Mouse (Mus musculus) retina, postnatal 1 day (tissue): Measurements from ENCODE around the gene Tmem259.
A peak's percentile ranks its signal among the peaks of the same experiment; 100 is the strongest.

Experiments
- DNase-seq: peaks from one replicate; pipeline ENCODE4 v3.0.0-alpha.2; 2012

The Tmem259 gene

DNA sequence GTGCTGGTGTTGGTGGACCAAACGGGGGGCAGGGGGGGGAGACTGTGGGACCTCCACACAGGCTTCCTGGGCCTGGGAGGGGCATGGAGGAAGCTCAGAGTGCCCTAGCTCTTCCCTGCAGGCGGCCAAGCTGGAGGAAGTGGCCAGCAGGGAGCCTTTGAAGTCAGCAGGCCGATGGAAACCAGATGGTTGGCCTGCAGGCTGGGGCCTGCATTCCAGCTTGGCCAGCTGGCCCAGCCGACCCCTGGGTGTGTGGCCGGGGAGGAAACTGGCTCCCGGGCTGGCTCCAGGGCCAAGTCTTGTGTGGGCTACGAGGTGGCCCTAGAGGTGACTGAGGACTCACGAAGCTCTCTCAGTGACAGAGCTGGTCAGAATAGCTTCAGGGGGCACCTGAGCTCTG lies 51.4 kb downstream of the Tmem259 start:
- peak; percentile 67 for DNase-seq

DNA sequence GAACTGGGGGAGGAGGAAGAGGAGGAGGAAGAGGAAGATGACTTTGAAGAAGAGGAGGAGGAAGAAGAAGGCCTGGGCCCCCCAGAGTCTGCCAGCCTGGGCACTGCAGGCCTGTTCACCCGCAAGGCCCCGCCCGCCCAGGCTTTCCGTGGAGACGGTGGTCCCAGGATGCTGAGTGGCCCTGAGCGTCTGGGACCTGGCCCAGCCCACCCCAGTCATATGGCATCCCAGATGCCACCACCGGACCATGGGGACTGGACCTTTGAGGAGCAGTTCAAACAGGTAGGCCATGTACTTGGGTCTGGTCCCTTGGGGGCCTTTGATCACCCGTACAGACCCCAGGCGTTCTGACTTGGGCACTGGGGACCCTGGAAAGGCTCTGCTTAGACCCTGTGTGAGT lies 52.3 kb downstream of the Tmem259 start:
- DNase-seq: no peak

DNA sequence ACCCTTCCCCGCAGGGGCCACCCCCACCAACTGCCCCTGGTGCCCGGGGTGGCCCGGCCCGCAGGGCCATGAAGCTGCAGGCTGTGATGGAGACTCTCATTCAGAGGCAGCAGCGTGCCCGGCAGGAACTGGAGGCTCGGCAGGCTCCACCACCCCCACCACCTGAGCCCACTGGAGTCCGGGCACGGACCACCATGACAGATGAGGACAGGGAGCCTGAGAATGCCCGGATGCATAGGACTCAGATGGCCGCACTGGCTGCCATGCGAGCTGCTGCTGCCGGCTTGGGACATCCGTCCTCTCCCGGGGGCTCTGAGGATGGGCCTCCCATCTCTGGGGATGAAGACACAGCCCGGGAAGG lies 53.3 kb downstream of the Tmem259 start:
- no peak for DNase-seq

DNA sequence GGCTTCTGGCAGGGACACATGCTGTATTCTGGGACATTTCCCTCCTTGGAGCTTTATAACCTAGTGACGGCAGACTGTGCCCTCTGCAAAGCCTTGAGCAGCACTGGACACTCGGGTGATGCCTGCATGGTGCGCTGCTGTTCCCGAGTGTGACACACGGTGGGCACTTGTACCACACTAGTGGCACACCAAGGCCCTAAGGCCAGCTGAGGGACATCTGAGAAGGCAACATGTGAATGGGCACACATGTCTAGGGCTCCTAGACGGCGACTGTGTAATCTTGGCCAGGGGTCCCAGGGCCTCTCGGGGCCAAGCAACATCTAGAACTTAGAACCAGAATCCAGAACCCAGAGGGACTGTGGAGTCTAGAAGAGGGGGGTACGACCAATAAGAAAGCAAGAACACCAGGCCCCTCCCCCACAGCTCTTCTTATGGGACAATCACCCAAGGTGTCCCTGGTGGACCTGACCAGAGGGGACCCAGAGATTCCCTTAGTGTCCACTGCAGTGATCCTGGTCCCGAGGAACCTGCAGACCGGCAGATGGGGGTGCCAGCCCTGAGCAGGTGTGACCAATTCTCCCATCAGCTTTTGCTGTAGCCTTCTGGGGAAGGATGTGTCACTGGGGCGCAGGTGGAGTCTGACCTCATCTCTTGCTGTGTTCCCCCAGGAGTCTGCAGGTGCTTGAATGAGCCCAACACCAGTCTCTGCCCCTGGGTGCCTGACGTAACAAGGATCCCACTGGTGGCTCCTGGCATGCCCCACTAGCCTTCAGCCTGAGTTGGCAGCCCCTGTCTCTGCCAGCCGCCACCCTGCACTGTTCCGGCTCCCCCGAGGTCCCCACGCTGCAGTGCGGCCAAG lies 53.9 kb downstream of the Tmem259 start:
- DNase-seq: no peak

DNA sequence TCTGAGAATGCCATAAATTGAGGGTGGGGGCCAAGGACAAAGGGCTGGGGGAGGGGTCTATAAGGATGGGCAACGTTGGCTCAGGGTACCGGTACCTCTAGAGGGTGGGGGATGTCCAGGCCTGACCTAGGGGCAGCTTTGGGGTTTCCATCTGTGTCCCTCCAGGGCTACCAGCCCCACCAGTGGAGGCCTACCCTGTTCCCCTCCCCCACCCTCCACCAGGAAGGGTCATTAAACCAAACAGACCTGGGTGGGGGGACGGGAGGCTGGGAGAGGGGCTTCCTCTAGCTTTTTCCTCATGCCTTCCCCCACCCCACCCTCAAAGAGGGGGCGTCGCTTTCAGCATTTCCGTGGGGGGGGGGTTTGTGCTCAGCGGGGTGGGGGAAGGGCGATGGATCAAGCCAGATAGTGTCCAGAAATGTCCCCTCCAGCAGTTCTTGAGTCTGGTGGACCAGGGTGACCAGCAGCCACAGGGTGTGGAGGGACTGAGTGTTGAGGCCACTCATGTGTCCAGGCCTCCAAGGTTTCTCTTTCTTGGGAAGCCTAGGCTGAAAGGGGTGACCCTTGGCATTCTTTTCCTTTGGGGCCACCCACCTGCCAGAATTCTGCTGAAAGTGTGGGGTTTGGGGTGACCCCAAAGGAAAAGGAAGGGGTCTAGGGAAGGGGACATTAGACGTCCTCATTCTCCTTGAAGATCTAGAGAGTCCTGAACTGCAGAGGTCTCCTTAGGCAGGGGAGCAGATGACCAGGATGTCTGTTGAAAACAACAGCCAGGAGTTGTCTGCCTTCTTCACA lies 55.0 kb downstream of the Tmem259 start:
- no peak for DNase-seq

DNA sequence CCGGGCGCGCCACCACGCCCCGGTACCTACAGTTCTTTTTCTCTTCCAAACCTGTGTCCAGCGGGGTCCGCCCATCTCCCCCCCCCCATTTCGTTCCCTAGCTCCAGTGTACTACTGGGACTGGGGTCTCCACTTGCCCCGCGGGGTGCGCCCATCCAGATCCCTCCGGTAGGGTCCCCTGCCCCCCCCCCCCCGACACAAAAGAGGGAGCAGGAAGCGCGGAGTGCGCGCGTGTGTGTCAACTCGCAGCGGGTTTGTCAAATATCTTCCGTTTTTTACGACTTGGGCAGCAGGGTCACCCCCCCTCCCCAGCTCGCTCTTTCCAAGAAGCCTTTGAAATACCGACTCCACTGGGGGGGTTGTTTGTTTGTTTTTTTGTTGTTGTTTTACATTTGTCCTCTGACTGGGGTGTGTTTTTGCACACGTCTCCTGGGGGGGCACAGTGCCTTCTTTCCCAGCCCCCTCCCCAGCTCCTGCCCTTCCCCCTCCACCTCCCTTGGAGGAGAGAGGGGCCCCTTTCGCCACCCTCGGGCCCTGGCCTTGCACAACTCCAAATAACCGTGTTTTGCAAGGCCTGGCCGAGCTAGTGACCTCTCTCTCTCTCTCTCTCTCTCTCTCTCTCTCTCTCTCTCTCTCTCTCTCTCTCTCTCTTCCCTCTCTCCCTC lies 56.0 kb downstream of the Tmem259 start:
- peak; percentile 63 for DNase-seq

DNA sequence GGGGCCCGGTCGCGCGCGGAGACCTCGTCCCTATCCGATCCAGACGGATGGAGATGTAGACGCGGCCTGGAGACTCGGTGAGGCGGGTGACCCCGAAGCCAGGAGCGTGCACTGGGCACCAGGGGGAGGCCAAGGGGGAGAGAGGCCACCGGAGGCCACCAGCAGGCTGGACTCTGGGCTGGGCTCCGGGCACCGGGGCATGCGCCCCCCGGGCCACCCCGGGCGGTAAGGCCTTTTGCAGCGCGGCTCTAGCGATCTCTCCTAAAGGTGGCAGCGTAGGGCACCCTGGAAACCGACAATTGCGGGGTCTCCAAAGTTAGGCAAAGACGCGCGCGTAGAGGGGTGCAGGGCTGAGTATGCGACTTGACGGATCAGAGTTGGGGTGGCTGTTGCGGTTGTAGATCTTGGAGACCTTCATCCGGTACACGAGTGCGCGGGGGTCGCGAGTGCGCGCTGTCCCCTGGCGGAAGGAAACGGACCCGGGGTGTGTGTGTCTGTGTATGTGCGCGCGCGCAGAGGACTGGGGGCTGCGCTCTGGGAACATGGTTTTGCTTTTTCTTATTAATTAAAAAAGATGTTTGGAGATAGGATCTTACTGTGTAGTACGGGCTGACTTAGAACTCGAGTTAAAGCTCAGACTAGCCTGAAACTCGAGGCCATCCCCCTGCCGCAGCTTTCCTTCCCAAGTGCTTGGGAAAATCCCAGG lies 56.7 kb downstream of the Tmem259 start:
- peak; percentile 74 for DNase-seq

DNA sequence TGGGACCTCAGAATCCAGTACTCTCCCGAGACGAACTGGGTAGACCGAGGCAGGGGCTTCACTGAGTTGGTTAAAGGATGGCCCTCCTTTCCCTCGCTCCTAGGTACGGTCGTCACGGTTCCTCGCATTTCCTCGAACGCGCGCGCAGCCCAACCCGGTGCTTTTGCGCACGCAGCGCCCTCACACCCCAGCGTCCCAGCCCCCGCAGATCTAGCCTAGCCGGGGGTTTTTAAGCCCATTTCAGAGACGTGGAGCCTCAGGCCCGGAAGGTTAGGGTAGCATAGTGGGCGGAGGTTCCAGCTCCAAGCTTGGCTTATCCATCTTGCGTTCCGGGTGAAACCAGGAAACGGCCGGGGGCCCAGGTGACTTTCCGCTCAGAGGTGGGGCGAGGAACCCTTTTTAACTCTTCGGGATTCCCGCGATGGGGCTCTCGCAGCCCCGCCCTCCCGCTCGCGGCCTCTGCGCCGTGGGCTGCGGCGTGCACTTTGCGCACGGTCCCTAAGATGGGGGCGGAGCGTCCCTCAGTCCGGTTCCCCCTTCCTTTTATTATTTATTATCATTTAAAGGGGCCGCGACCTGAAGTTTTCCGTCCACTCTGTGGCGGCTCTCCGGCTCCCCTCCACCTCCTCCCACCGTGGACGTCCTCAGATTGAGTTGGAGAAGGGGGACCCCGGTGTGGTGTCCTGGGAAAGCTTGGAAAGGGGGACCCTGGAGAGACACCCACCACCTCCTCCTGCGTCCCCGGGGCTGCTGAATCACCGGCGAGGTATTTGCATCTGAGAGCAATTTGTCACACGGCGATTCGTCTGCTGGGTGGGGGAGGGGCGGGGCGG lies 57.4 kb downstream of the Tmem259 start, which contains the start of gene Arid3a:
Gene Arid3a (plus strand): TSS at position 553 of the 833 bp plus-strand sequence.
- DNase-seq: peak; percentile 95

DNA sequence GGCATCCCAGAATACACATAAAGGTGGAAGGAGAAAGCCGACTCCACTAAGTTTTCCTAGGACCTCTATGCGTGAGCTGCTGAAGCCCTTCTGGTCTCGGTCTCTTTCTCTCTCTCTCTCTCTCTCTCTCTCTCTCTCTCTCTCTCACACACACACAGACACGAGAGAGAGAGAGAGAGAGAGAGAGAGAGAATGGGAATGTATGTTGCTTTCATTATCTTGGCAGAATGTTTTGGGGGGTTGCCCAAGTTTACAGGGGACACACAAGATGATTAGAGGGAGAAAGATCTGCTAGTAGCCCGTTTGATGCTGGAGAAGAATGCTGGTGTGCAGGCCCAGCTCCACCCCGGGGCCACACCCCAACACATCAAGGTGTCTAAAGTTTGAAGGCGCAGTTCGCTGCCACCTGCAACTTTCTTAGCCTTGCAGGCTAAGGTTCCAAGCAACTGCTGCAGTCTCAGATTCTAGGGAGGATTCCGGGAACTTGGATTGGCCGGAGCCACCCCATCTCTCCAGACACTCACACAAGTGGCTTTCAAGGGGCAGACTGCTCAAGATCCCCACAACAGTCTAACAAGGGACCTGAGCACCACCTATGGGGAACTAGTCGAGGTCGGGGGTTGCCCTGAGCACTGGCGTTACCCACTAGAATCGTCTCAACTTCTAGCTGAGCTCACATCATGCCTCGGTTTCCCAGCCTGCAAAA lies 58.2 kb downstream of the Tmem259 start:
- DNase-seq: no peak

DNA sequence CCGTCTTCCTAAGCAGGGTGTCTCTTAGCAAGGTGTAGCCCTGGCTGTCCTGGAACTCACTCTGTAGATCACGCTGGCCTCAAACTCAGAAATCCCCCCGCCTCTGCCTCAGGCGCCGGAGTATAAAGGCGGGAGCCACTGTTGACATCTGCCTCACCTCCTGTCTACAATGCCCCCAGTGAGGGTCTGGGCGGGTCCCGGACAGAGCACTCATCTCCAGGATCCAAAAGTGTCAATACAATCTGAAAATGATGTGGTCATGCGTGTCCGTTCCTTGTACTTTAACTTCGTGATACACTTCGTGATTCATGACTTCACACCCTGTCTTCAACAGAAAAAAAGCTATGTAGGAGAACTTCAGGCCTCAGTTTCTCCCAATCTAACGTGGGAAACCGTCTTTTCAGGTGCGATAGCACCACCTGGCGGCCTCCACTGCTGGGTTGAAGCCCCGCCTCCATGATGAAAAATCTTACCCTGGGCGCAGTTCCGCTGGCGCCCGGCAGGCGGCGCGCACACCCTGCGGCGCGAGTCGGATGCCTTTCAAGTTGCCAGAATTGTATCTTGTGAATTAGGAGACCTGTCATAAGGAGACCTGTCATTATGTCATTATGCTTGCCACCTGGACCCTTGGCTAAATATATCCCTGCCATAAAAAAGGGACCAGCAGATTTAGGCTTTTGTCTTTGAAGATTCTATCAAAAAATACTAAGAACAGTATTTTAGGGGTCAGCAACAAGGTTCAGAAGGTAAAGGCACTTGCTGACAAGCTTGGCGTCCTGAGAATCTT lies 58.9 kb downstream of the Tmem259 start:
- DNase-seq: peak; percentile 90
